Mouse (Mus musculus) hindbrain, postnatal 0 days (tissue): ENCODE measurements around the gene Ephb2. TPM values are rescaled to one million over a fixed set of nuclear protein-coding genes. Genes with fewer than 3 reads are reported as not detected.
A peak's percentile ranks its signal among the peaks of the same experiment; 100 is the strongest.

Source experiments
- ATAC-seq: fragments of 200-750 bp; cut with Nextera tagmentation; 2 replicates; pipeline ENCODE4 v1.8.0; 2017; ENCODE audit warnings: mild to moderate bottlenecking, moderate TSS enrichment, moderate library complexity
- DNase-seq: peaks from one replicate; pipeline ENCODE4 v3.0.0-alpha.2; 2015; ENCODE audit warnings: low spot score
- H3K27ac ChIP-seq: fragments of 300-500 bp; sonication (generic); 2 replicates; pipeline ENCODE4 v1.5.1; 2014; ENCODE audit warnings: mild to moderate bottlenecking
- H3K27me3 ChIP-seq: fragments of 300-500 bp; sonication (generic); 2 replicates; pipeline ENCODE4 v1.6.1; 2014; ENCODE audit warnings: low read length, mixed read lengths; ENCODE audit not compliant: insufficient read depth
- H3K36me3 ChIP-seq: fragments of 300-500 bp; sonication (generic); 2 replicates; pipeline ENCODE4 v1.6.1; 2014; ENCODE audit warnings: low read length, mixed read lengths; ENCODE audit not compliant: insufficient read depth
- H3K4me1 ChIP-seq: fragments of 300-500 bp; sonication (generic); 2 replicates; pipeline ENCODE4 v1.6.1; 2014; ENCODE audit warnings: antibody characterized with exemption, low read length, mixed read lengths; ENCODE audit not compliant: insufficient read depth
- H3K4me2 ChIP-seq: fragments of 300-500 bp; sonication (generic); 2 replicates; pipeline ENCODE4 v1.6.1; 2014; ENCODE audit warnings: low read depth, mild to moderate bottlenecking, low read length, moderate library complexity, mixed read lengths
- H3K4me3 ChIP-seq: fragments of 300-500 bp; sonication (generic); 2 replicates; pipeline ENCODE4 v1.5.1; 2014; ENCODE audit warnings: low read length
- H3K9ac ChIP-seq: fragments of 300-500 bp; sonication (generic); replicated peaks from 2 replicates; pipeline ENCODE4 v1.6.1; 2014; ENCODE audit warnings: mild to moderate bottlenecking, low read length, moderate library complexity, mixed read lengths
- H3K9me3 ChIP-seq: fragments of 300-500 bp; sonication (generic); 2 replicates; pipeline ENCODE4 v1.6.1; 2016; ENCODE audit warnings: low read length, mixed read lengths
- CTCF ChIP-seq: IDR thresholded peaks from 2 replicates; pipeline ENCODE4 v1.5.1; 2016; ENCODE audit warnings: antibody characterized with exemption, control low read depth, low read depth
- WGBS: fragments of 180-500 bp; shearing (Covaris S2); extraction: QIAGEN DNeasy Blood & Tissue Kit; methylation state at CpG from one replicate; pipeline ENCODE4 v1.1.7; 2014; 5-methylcytosine and 5-hydroxymethylcytosine counted together
- polyA plus RNA-seq: library from polyadenylated mRNA; unstranded; fragments of >200 nt; fragmentation: Nextera tagmentation; extraction: Ambion mirVana; gene quantifications from 2 replicates; pipeline ENCODE4 v1.2.1, GENCODE M21; 2015
- total RNA-seq: library from RNA; depleted of rRNA; stranded (reverse); fragments of >200 nt; gene quantifications from 2 replicates; pipeline ENCODE4 v1.2.3, GENCODE M21; 2014

The Ephb2 gene
- total and polyA plus RNA-seq, 2 experiments from 2014 or later: 13.0 to 136 TPM

DNA sequence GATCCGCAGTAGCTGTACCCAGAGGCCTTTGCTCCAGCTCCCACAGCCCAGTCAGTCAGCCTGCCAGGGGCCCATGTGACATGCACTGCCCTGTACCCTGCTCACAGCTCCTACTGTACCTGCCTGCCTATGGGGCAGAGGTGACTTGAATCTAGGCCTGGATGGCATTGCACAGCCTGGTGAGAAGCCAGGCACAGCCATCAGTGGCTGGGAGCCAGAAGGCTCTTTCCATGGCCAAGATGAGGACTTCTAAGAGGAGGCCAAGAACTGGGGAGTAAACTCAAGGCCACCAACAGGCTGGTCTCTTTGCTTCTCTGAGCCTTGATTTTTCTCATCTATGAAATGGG lies 53.2 kb downstream of the Ephb2 start:
- Histone ChIP-seq H3K27me3 (no peaks in the 10 kb centered on the region), H3K9ac (no peak overlapping the region), H3K27ac (no peak overlapping the region; the same call in 1 of the 2 replicates), H3K4me1 (peaks cover 28% of the 10 kb centered on the region), H3K4me3 (no peak overlapping the region), H3K36me3 (no peaks in the 10 kb centered on the region), H3K9me3 (no peaks in the 10 kb centered on the region), H3K4me2 (no peak overlapping the region)
- WGBS: 91% methylated on average over 1 of the region's 1 CpGs
- ATAC-seq (no peak), DNase-seq (no peak)
- no peak for TF ChIP-seq CTCF

GRCm38 (mm10) chr4:136781868-136782578 lies 53.8 kb downstream of the Ephb2 start:
- DNase-seq: peak; percentile 65
- Histone ChIP-seq H3K36me3 (no peaks in the 10 kb centered on the region), H3K4me2 (no peak overlapping the region), H3K27ac (no peak overlapping the region; the same call in 1 of the 2 replicates), H3K27me3 (no peaks in the 10 kb centered on the region), H3K4me3 (no peak overlapping the region), H3K9me3 (no peaks in the 10 kb centered on the region), H3K9ac (no peak overlapping the region), H3K4me1 (peaks cover 28% of the 10 kb centered on the region)
- no peak for TF ChIP-seq CTCF
- 38% methylated on average over 13 of the region's 13 CpGs for WGBS
- ATAC-seq: no peak

DNA sequence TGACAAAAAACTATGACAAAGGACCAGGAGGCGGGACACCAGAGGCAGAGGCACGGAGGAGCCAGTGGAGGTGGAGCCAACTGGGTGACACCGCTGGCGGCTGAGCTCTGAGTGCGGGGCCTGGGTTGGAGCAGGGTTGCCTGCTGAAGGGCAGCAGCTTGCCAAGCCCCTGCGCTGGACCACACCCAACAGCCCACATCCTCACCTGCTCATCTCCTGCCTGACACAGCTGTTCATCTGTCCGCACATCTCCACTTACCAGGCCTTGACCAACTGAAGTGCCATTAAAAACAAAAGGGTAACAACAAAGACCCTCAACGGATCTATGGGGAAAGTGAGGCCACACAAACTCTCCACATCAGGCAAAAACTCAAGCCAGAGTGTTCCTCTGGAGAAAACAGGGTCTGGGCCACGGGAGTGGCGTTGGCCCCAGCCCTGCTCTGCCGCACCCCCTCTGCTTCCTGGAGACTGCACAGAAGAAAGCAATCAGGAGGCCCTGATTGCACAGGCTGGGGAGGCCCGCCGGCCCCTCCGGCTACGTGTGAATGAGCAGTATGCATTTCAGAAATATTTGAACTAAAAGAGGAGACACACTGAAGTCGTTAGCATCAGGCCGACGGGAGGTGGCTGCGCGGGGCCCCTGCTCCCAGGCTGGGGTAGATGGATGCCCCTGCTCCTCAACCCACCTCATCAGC lies 55.4 kb downstream of the Ephb2 start:
- Histone ChIP-seq H3K4me1 (peaks cover 26% of the 10 kb centered on the region), H3K4me3 (no peak overlapping the region), H3K9ac (no peak overlapping the region), H3K9me3 (no peaks in the 10 kb centered on the region), H3K27ac (no peak overlapping the region), H3K36me3 (no peaks in the 10 kb centered on the region), H3K4me2 (no peak overlapping the region), H3K27me3 (no peaks in the 10 kb centered on the region)
- TF ChIP-seq CTCF: no peak
- ATAC-seq: no peak
- no peak for DNase-seq
- WGBS: 72% methylated on average over 20 of the region's 20 CpGs

DNA sequence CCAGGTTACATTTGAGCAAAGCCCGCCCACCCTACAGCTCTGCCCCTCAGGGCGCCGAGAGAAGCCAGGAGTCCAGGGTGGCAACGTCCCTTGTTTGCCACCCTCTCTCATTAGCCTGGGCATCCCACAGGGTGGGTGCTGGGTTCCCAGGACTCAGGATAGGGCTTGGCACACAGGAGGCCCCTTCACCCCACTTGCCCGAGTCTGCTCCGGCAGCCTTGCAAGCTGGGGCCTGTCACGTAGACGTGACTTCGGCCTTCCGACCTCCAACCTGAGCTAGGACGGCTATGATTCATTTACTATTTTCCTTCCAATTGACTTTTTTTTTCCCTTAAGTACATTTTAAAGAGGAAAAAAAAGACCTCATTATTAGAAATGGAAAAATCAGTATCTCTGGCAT lies 56.6 kb downstream of the Ephb2 start:
- H3K4me2 ChIP-seq: no peak overlapping the region
- no peak overlapping the region for H3K4me3 ChIP-seq
- no peak for TF ChIP-seq CTCF
- H3K27ac ChIP-seq: no peak overlapping the region
- H3K27me3 ChIP-seq: no peaks in the 10 kb centered on the region
- H3K9ac ChIP-seq: no peak overlapping the region
- H3K4me1 ChIP-seq: peaks cover 26% of the 10 kb centered on the region
- no peak for ATAC-seq
- H3K36me3 ChIP-seq: no peaks in the 10 kb centered on the region
- DNase-seq: no peak
- 85% methylated on average over 11 of the region's 11 CpGs for WGBS
- H3K9me3 ChIP-seq: no peaks in the 10 kb centered on the region

- no peak for TF ChIP-seq CTCF
- no peaks in the 10 kb centered on the region for H3K36me3 ChIP-seq
- no peaks in the 10 kb centered on the region for H3K9me3 ChIP-seq
- no peak overlapping the region for H3K4me3 ChIP-seq
- ATAC-seq (no peak), DNase-seq (no peak)
- H3K4me1 ChIP-seq: peaks cover 9% of the 10 kb centered on the region
- no peak overlapping the region for H3K4me2 ChIP-seq
- no peak overlapping the region for H3K9ac ChIP-seq
- no peak overlapping the region for H3K27ac ChIP-seq
- no peaks in the 10 kb centered on the region for H3K27me3 ChIP-seq
- 13% methylated on average over 9 of the region's 9 CpGs for WGBS
Measured at GRCm38 (mm10) chr4:136776471-136776892, 59.3 kb downstream of the Ephb2 start.

DNA sequence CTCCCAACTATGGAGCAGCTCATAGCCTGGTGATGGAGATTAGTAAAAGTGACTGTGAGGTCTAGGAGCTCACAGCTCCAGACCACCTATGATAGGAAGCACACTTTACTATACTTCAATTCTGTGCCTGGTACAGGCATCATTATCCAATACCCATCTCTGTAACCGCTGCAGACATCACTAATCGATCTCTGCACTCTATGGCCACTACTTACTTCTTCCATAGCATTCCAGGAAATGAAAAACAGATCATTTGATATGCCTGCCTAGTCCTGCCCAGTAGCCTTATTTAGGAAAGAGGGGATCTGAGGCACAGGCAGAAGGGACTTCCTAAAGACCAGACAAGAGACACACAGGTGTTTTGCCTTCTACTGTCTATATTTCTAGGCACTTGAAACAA lies 59.9 kb downstream of the Ephb2 start:
- H3K4me3 ChIP-seq: no peak overlapping the region
- H3K27me3 ChIP-seq: no peaks in the 10 kb centered on the region
- TF ChIP-seq CTCF: no peak
- H3K4me1 ChIP-seq: peaks cover 7% of the 10 kb centered on the region; the same call in 1 of the 2 replicates
- H3K36me3 ChIP-seq: peaks cover 2% of the 10 kb centered on the region; the same call in 1 of the 2 replicates
- H3K9me3 ChIP-seq: no peaks in the 10 kb centered on the region
- H3K27ac ChIP-seq: no peak overlapping the region
- no peak for DNase-seq
- 94% methylated on average over 2 of the region's 2 CpGs for WGBS
- no peak for ATAC-seq
- no peak overlapping the region for H3K4me2 ChIP-seq
- no peak overlapping the region for H3K9ac ChIP-seq

DNA sequence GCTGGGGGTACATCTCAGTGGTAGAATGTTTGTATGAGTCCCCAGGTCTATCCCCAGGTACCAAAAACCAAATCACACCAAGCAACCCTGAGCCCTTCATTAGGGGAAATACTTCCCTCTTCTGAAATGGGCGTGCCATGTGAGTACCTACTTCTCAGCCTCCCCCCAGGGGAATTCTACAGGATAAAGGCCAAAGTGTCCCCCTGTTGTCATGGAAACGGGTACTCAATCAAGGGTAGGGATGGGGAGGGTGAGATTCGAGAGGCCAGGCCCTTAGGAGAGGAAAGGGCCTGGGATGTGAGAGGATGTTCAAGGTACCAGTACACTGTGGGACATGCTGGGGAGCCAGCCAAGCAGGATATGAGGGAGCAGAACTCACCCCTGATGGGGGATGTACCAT lies 61.6 kb downstream of the Ephb2 start:
- H3K27me3 ChIP-seq: no peaks in the 10 kb centered on the region
- H3K4me3 ChIP-seq: no peak overlapping the region
- H3K4me2 ChIP-seq: no peak overlapping the region
- H3K27ac ChIP-seq: no peak overlapping the region
- DNase-seq: no peak
- TF ChIP-seq CTCF: no peak
- peaks cover 7% of the 10 kb centered on the region; the same call in 1 of the 2 replicates for H3K4me1 ChIP-seq
- 55% methylated on average over 3 of the region's 3 CpGs for WGBS
- H3K9me3 ChIP-seq: no peaks in the 10 kb centered on the region
- no peak for ATAC-seq
- H3K9ac ChIP-seq: no peak overlapping the region
- peaks cover 5% of the 10 kb centered on the region; the same call in 1 of the 2 replicates for H3K36me3 ChIP-seq
